Mouse (Mus musculus) cortical plate, adult 2 months (tissue): ENCODE data around the gene Ky. TPM values are rescaled to one million over a fixed set of nuclear protein-coding genes. Genes with fewer than 3 reads are reported as not detected.

ENCODE experiments used
- H3K27ac ChIP-seq: fragments of 200-500 bp; 2 replicates; pipeline ENCODE4 v1.5.1; 2012; ENCODE audit warnings: low read length, control low read depth, inconsistent platforms; ENCODE audit not compliant: insufficient read depth
- H3K4me1 ChIP-seq: fragments of 200-500 bp; 2 replicates; pipeline ENCODE4 v1.6.1; 2011; ENCODE audit warnings: low read length; ENCODE audit not compliant: control insufficient read depth, insufficient read depth
- H3K4me3 ChIP-seq: fragments of 200-500 bp; 2 replicates; pipeline ENCODE4 v1.5.1; 2011; ENCODE audit warnings: mild to moderate bottlenecking, low read length, control low read depth; ENCODE audit not compliant: insufficient read depth
- CTCF ChIP-seq: fragments of 200-500 bp; IDR thresholded peaks from 2 replicates; pipeline ENCODE4 v1.5.1; 2011; ENCODE audit warnings: mild to moderate bottlenecking, control low read depth, low read length; ENCODE audit not compliant: insufficient read depth; ENCODE audit errors: extremely low read depth
- POLR2A ChIP-seq: fragments of 200-500 bp; IDR thresholded peaks from 2 replicates; pipeline ENCODE4 v1.6.1; 2011; ENCODE audit warnings: mild to moderate bottlenecking, low read length, control low read depth; ENCODE audit not compliant: insufficient read depth; ENCODE audit errors: extremely low read depth
- polyA plus RNA-seq: library from polyadenylated mRNA; depleted of rRNA; stranded (reverse); fragments of >200 nt; gene quantifications from 2 replicates; pipeline ENCODE4 v1.2.3, GENCODE M21; 2012

Gene Ky
- polyA plus RNA-seq, 1 experiment = 2.0 TPM

DNA sequence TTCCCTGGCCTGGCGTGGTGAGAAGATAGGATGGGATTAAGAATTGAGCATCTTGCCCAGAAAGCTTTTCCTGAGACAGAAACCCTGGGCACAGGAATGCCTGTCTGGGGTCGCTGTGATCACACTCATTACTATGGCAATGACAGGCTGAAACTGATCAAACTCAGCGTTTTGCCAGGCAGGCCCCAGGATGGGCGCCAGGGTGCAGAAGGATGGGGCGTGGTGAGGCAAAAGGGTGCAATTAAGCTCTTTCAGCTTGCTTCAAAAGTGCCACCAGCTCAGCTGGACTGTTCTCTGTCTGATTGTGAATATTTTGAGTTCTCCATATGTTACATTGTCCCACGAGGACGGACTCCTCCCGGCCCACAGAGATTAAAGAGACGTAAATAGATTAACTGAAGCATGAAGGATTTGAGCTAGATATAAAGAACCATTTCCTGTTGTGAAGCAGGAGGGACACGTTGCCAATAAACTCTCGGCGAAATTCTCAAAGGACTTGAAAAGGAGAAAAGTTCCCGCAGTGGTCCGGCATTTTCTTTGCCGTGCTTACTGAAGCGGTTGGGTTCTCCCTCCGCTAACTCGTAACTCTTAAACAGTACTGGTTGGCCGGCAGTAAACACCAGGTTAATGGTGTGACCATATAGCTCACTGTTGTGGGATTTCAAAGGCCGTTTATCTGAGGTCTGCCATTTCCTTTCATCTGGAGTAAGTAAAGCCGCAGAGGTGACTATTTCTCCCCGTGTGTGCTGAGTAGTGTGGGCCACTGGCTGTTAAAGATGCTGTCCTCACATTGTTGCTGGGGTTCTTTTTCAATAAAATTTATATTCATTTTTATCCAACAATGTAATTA lies 40.1 kb downstream of the Ky start:
- TF ChIP-seq CTCF (no peak), POLR2A (no peak)
- peaks cover 3% of the 10 kb centered on the region for H3K4me1 ChIP-seq
- H3K27ac ChIP-seq = no peak overlapping the region
- H3K4me3 ChIP-seq = no peak overlapping the region

GRCm38 (mm10) chr9:102546256-102547027 lies 40.9 kb downstream of the Ky start:
- no peak overlapping the region for H3K27ac ChIP-seq
- no peak overlapping the region for H3K4me3 ChIP-seq
- TF ChIP-seq CTCF (no peak), POLR2A (no peak)
- peaks cover 3% of the 10 kb centered on the region for H3K4me1 ChIP-seq

DNA sequence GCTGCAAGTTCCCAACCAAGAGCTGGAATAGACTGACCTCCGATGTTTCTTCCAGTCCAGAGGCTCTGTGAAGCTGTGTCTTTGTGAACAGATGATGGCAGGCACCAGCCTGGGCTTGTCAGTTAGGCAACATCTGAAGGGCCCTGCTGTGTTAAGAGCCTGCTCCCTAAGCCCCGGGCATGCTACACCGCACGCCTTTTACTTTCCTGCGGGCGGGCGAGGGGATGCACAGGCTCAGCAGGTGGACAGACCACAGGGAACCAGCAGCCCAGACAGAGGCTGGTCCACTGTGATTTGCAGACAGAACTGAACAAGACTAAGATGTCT lies 41.4 kb downstream of the Ky start:
- TF ChIP-seq POLR2A (no peak), CTCF (no peak)
- Histone ChIP-seq H3K4me3 (no peak overlapping the region), H3K27ac (no peak overlapping the region), H3K4me1 (peaks cover 3% of the 10 kb centered on the region)

DNA sequence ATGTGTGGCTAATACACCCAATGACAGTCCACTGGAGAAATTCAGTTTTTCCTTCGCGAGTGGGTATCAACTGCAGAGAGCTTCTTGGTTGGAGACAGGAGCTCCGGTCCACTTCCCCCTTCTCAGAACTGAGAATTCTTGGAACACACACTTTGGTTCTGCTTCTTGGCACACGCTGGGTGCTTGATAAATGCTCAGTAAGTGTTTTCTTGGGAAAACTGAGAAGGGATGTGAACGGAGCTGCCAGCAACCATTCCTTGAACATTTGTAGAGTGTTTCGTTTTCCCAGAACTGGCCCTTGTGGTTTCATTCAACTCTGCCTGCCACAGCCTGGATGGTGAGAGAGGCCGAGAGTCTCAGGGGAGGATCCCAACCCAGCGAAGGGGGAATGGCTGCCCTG lies 43.7 kb downstream of the Ky start:
- Histone ChIP-seq H3K27ac (no peak overlapping the region), H3K4me3 (no peak overlapping the region)

DNA sequence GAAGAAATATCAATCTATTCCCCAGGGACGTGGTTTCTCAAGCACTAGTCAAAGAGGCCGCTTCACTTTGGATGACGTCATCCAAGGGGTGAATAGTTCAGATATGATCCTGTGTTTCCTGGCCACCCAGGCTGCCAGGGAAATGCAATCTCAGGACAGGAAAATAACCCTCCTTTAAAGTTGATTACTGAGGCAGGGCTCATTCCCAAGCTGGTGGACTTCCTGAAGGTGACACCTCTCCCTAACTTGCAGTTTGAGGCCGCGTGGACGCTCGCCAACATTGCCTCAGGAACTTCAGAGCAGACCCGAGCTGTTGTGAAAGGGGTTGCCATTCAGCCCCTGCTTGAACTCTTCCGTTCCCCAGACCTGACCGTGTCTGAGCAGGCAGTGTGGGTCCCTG lies 46.2 kb downstream of the Ky start:
- TF ChIP-seq POLR2A = no peak
- TF ChIP-seq CTCF = no peak
- Histone ChIP-seq H3K27ac (no peak overlapping the region), H3K4me1 (peaks cover 2% of the 10 kb centered on the region), H3K4me3 (no peak overlapping the region)

More for the DNA sequence above, 43.7 kb downstream of the Ky start:
- H3K4me1 ChIP-seq = peaks cover 3% of the 10 kb centered on the region
- no peak for TF ChIP-seq CTCF
- no peak for TF ChIP-seq POLR2A

DNA sequence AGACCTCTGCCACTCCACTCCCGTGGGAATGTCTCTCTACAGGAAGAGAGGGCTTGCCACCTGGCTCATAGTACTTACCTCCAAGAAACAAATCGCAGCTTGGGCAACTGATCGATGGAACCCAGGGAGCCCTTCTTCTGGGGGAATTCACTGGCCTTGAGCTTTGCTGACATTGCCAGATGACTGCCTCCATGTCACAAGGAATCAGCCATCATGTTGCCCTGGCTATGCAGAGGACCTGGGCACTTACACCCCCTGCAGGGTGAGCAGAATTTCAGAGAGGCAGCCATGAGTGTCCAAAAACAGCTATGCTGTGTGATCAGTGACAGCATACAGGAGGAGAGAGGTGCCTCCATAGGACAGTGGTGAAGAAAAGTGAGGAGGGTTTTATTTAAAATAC lies 48.2 kb downstream of the Ky start:
- no peak overlapping the region for H3K4me3 ChIP-seq
- H3K4me1 ChIP-seq = no peaks in the 10 kb centered on the region
- no peak for TF ChIP-seq CTCF
- no peak for TF ChIP-seq POLR2A
- no peak overlapping the region for H3K27ac ChIP-seq

- Histone ChIP-seq H3K4me1 (no peaks in the 10 kb centered on the region), H3K27ac (no peak overlapping the region), H3K4me3 (no peak overlapping the region)
- TF ChIP-seq POLR2A (no peak), CTCF (no peak)
Measured at GRCm38 (mm10) chr9:102558463-102558862, 52.9 kb downstream of the Ky start.

GRCm38 (mm10) chr9:102572888-102573287 lies 67.3 kb downstream of the Ky start:
- no peak overlapping the region for H3K27ac ChIP-seq
- H3K4me1 ChIP-seq = no peaks in the 10 kb centered on the region
- no peak for TF ChIP-seq CTCF
- TF ChIP-seq POLR2A = no peak
- no peak overlapping the region for H3K4me3 ChIP-seq

DNA sequence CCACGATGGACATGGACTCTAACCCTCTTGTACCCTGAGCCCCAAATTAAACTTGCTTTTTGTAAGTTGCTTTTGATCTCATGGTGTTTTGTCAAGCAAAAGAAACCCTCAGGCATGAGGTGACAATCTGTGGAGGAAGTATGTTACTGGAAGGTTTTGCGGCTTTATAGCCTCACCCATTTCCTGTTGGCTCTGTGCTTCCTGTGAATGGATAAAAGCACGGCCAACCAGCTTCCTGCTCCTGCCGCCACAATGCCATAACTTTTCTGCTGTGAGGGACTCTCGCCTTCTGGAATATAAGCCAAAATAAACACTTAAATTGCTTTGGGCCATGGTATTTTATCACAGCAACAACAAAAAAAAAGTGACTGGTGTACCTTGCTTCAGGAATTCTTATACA lies 71.9 kb downstream of the Ky start:
- peaks cover 3% of the 10 kb centered on the region; the same call in 1 of the 2 replicates for H3K4me1 ChIP-seq
- H3K4me3 ChIP-seq = no peak overlapping the region
- TF ChIP-seq POLR2A (no peak), CTCF (no peak)
- no peak overlapping the region for H3K27ac ChIP-seq
